8 mouse cellular contexts compared by ENCODE assay signal in genomic region chr17:87202958-87203720, GRCm38 (mm10).
DNase-seq lines count a peak whose midpoint lies in the region; ATAC-seq and TF ChIP-seq lines count a peak whose summit lies in the region.

No protein-coding gene starts in this region.

- H3K9me3 ChIP-seq in heart, embryonic 12.5 days (replicated peaks) = no peaks in the 10 kb centered on the region

- no peaks in the 10 kb centered on the region for H3K79me2 ChIP-seq in myocyte (ENCODE audit: control insufficient read depth, insufficient read depth)

- WGBS in heart, embryonic 12.5 days = 19% methylated on average over 5 of the region's 5 CpGs

- no peaks in the 10 kb centered on the region for H3K27me3 ChIP-seq in heart, embryonic 12.5 days (replicated peaks)
- H3K27me3 ChIP-seq in myocyte (ENCODE audit: control insufficient read depth, insufficient read depth, insufficient read length) = no peaks in the 10 kb centered on the region

- H3K9ac ChIP-seq in heart, embryonic 12.5 days = no peak overlapping the region

- H3ac ChIP-seq in myocyte (ENCODE audit: control insufficient read depth, insufficient read length) = no peak overlapping the region

- peak overlapping the region; percentile 2; the same call in 1 of the 2 replicates for H3K27ac ChIP-seq in heart, embryonic 12.5 days (ENCODE audit: poor library complexity, severe bottlenecking)

- ATAC-seq in heart, embryonic 12.5 days (ENCODE audit: insufficient number of reproducible peaks, low FRiP score) = no peak
- ATAC-seq in granulocyte monocyte progenitor cell, adult 5-6 weeks (replicated peaks; ENCODE audit: poor library complexity, severe bottlenecking) = 0 out of 2 replicates have a peak, but pooled peaks have one; percentile 25

- H3K36me3 ChIP-seq in heart, embryonic 12.5 days = no peaks in the 10 kb centered on the region
- H3K36me3 ChIP-seq in myocyte (ENCODE audit: control insufficient read depth, insufficient read depth) = no peaks in the 10 kb centered on the region

- H3K4me3 ChIP-seq in heart, embryonic 12.5 days = no peak overlapping the region
- H3K4me3 ChIP-seq in myocyte = no peak overlapping the region

- TF ChIP-seq POLR2A in myocyte (IDR thresholded peaks at IDR 0.05; ENCODE audit: insufficient read length, low read depth) = no peak

- H3K4me1 ChIP-seq in heart, embryonic 12.5 days (replicated peaks) = peaks cover 47% of the 10 kb centered on the region

- no peak for DNase-seq in heart, postnatal 25 days (ENCODE audit: low spot score)
- peak; percentile 26 for DNase-seq in CD4-positive helper T cell, adult 2 months (ENCODE audit: low read depth, low spot score)
- DNase-seq in right cerebral cortex, postnatal 14 days = no peak
- no peak for DNase-seq in layer of hippocampus, adult 9-10 months (ENCODE audit: low spot score)
- DNase-seq in gastrocnemius, postnatal 36 days = no peak

- no peak overlapping the region for H3K4me2 ChIP-seq in heart, embryonic 12.5 days
- peak overlapping the region; percentile 78 for H3K4me2 ChIP-seq in myocyte (ENCODE audit: low read depth)

- intact Hi-C loops in heart, postnatal 25 days (cut with DNase I) = no loop called here
- intact Hi-C loops in gastrocnemius, postnatal 36 days (cut with DNase I) = no loop called here

TF ChIP-seq in myocyte, 11 proteins besides CTCF, POLR2A, EP300 and RAD21:
- TF ChIP-seq USF1 (IDR thresholded peaks at IDR 0.05; ENCODE audit: low read depth) (no peak), MYOD1 (IDR thresholded peaks at IDR 0.05; ENCODE audit: control insufficient read depth in 1 of 3, insufficient read length in 2 of 3, low read depth in 2 of 3) (peak in 2 of 3 experiments; percentile 12 to 65), MYOG (IDR thresholded peaks at IDR 0.05; ENCODE audit: control insufficient read depth in 1 of 3, insufficient read depth in 1 of 3, insufficient read length in 2 of 3, low read depth in 2 of 3) (peak in 1 of 3 experiments; percentile 33)
